Comparison of ENCODE assay signal across 17 mouse cellular contexts in the genomic region with DNA sequence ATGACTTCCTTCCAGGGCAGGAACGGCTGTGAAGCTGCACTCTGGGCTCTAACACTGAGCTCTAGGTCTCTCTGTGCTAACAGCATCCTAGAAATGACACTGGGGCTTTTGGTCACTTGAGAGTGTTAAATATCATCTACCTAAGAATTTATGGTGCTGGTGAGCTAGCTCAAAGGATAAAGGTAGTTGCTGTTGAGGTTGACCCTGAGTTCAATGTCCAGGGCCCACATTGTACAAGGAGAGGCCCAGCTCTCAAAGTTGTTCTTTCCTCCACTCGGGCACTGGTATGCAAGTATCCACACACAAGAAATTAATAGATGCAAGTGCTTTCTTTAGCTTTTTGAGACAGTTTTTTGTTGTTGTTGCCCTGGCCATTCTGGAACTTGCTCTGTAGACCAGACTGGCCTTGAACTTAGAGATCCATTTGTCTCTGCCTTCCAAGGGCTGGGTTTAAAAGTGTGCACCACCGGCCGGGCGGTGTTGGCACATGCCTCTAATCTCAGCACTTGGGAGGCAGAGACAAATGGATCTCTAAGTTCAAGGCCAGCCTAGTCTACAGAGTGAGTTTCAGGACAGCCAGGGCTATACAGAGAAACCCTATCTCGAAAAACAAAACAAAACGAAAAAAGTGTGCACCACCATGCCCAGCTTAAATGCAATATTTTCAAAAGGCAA.
"Had no signal": no experiment of that assay in that cellular context is flagged by ENCODE, and none has a peak within 500 bp of the region (broad histone marks: within the 10 kb centered on the region; RNA-seq: fewer than 3 reads in every experiment).

No protein-coding gene starts in this region.

- H3K4me1 ChIP-seq: limb, embryonic 12.5 days; lung, embryonic 15.5 days; midbrain, embryonic 15.5 days; stomach, embryonic 15.5 days had no signal

- H3K4me3 ChIP-seq: limb, embryonic 12.5 days; liver, embryonic 13.5 days; lung, embryonic 15.5 days; megakaryocyte, embryonic 14.5 days; midbrain, embryonic 15.5 days; stomach, embryonic 15.5 days had no signal

- H3K9ac ChIP-seq: limb, embryonic 12.5 days; liver, embryonic 13.5 days; liver, postnatal 0 days; lung, embryonic 15.5 days; midbrain, embryonic 15.5 days; stomach, embryonic 15.5 days had no signal

- ATAC-seq: liver, postnatal 0 days; midbrain, embryonic 15.5 days had no signal

- H3K27ac ChIP-seq: kidney, postnatal 0 days; limb, embryonic 12.5 days; liver, embryonic 13.5 days; lung, embryonic 15.5 days; macrophage; midbrain, embryonic 15.5 days; stomach, embryonic 15.5 days had no signal

- H3K4me2 ChIP-seq: limb, embryonic 12.5 days; liver, embryonic 13.5 days; lung, embryonic 15.5 days; midbrain, embryonic 11.5 days; midbrain, embryonic 15.5 days; stomach, embryonic 15.5 days had no signal

- H3K27me3 ChIP-seq: limb, embryonic 12.5 days; liver, embryonic 13.5 days; lung, embryonic 15.5 days; midbrain, embryonic 15.5 days; stomach, embryonic 15.5 days had no signal

- DNase-seq: layer of hippocampus, adult 9-11 months; layer of hippocampus, postnatal 36 days; liver; liver, embryonic 13.5 days; liver, postnatal 0 days; lung, postnatal 14 days; right cerebral cortex, postnatal 14 days; thymus, adult 2 months; thymus, postnatal 25 days had no signal

- H3K9me3 ChIP-seq: limb, embryonic 12.5 days; liver, embryonic 13.5 days; lung, embryonic 15.5 days; megakaryocyte, embryonic 14.5 days; midbrain, embryonic 15.5 days; stomach, embryonic 15.5 days had no signal
